Mouse (Mus musculus): ENCODE data around the gene Gap43.
"Not testable (repeated sequence)": the region's sequence is repeated elsewhere in the genome, so short reads cannot be mapped to it uniquely, and the experiment has no call there.

Gap43 gene

GRCm38 (mm10) chr16:42294481-42294880 is 46.0 kb downstream of the Gap43 start:
- DNase-seq (ENCODE audit: low read depth, low spot score), result no peak

- DNase-seq (ENCODE audit: low read depth, low spot score), result no peak
Observed at GRCm38 (mm10) chr16:42294056-42294455, 46.4 kb downstream of the Gap43 start.

GRCm38 (mm10) chr16:42291572-42291971 is 48.9 kb downstream of the Gap43 start:
- DNase-seq (ENCODE audit: low read depth, low spot score), result no peak

- no peak for DNase-seq (ENCODE audit: low read depth, low spot score)
Observed at GRCm38 (mm10) chr16:42284005-42284404, 56.4 kb downstream of the Gap43 start.

GRCm38 (mm10) chr16:42277713-42278112 is 62.7 kb downstream of the Gap43 start:
- DNase-seq (ENCODE audit: low read depth, low spot score), result no peak

- DNase-seq (ENCODE audit: low read depth, low spot score), result no peak
Observed at GRCm38 (mm10) chr16:42277268-42277667, 63.2 kb downstream of the Gap43 start.

GRCm38 (mm10) chr16:42276216-42277141 is 64.0 kb downstream of the Gap43 start:
- DNase-seq (ENCODE audit: low read depth, low spot score), result peak; percentile 51

GRCm38 (mm10) chr16:42275518-42276215 is 64.8 kb downstream of the Gap43 start:
- DNase-seq (ENCODE audit: low read depth, low spot score), result no peak

GRCm38 (mm10) chr16:42271213-42271612 is 69.2 kb downstream of the Gap43 start:
- DNase-seq (ENCODE audit: low read depth, low spot score), result no peak

GRCm38 (mm10) chr16:42269587-42269967 is 70.9 kb downstream of the Gap43 start:
- DNase-seq (ENCODE audit: low read depth, low spot score), result no peak

GRCm38 (mm10) chr16:42268843-42269586 is 71.4 kb downstream of the Gap43 start:
- DNase-seq (ENCODE audit: low read depth, low spot score), result no peak

GRCm38 (mm10) chr16:42265185-42265584 is 75.3 kb downstream of the Gap43 start:
- DNase-seq (ENCODE audit: low read depth, low spot score), result no peak

GRCm38 (mm10) chr16:42262935-42263542 is 77.4 kb downstream of the Gap43 start:
- no peak for DNase-seq (ENCODE audit: low read depth, low spot score)

- DNase-seq (ENCODE audit: low read depth, low spot score), result no peak
Observed at GRCm38 (mm10) chr16:42255693-42256092, 84.8 kb downstream of the Gap43 start.

GRCm38 (mm10) chr16:42255222-42255621 is 85.2 kb downstream of the Gap43 start:
- no peak for DNase-seq (ENCODE audit: low read depth, low spot score)

GRCm38 (mm10) chr16:42252252-42252651 is 88.2 kb downstream of the Gap43 start:
- DNase-seq (ENCODE audit: low read depth, low spot score), result no peak

GRCm38 (mm10) chr16:42244121-42244520 is 96.3 kb downstream of the Gap43 start:
- DNase-seq (ENCODE audit: low read depth, low spot score), result not testable (repeated sequence)

GRCm38 (mm10) chr16:42231306-42231705 is 109.1 kb downstream of the Gap43 start:
- DNase-seq (ENCODE audit: low read depth, low spot score), result no peak

Data from A20 (cell line).